Mouse (Mus musculus): ENCODE data around the gene Gm49373. TPM values are rescaled to one million over a fixed set of nuclear protein-coding genes. Genes with fewer than 3 reads are reported as not detected.
A peak's percentile ranks its signal among the peaks of the same experiment; 100 is the strongest.

Gene Gm49373
- polyA plus RNA-seq, 1 experiment from 2014 or later = 0.18 TPM

GRCm38 (mm10) chr9:21016331-21017176, 56.3 kb downstream of the Gm49373 start:
- H3K36me3 ChIP-seq (ENCODE audit: control insufficient read depth, insufficient read depth) = no peaks in the 10 kb centered on the region
- H3K27ac ChIP-seq (ENCODE audit: low read length) = no peak overlapping the region
- H3K27me3 ChIP-seq (ENCODE audit: control insufficient read depth, insufficient read depth, low read depth, low read length) = peaks cover 41% of the 10 kb centered on the region
- peaks cover 25% of the 10 kb centered on the region for H3K4me1 ChIP-seq (ENCODE audit: control insufficient read depth, low read depth, low read length)
- H3K9me3 ChIP-seq (replicated peaks; ENCODE audit: control insufficient read depth, low read length) = no peaks in the 10 kb centered on the region
- no peak for ATAC-seq (ENCODE audit: low read depth)
- H3K4me2 ChIP-seq (ENCODE audit: low read depth, low read length) = peak overlapping the region; percentile 67
- WGBS (ENCODE audit: insufficient replicate concordance) = 3% methylated on average over 17 of the region's 17 CpGs
- no peak overlapping the region; the same call in 1 of the 2 replicates for H3K9ac ChIP-seq (ENCODE audit: low read depth, low read length)
- peak overlapping the region; percentile 58 for H3K4me3 ChIP-seq (ENCODE audit: low read depth, low read length)

GRCm38 (mm10) chr9:21015571-21016130, 57.2 kb downstream of the Gm49373 start, which contains the start of gene Icam1:
Gene Icam1 (plus strand): TSS chr9:21015985.
- Histone ChIP-seq H3K36me3 (ENCODE audit: control insufficient read depth, insufficient read depth) (no peaks in the 10 kb centered on the region), H3K27me3 (ENCODE audit: control insufficient read depth, insufficient read depth, low read depth, low read length) (peaks cover 41% of the 10 kb centered on the region), H3K4me1 (ENCODE audit: control insufficient read depth, low read depth, low read length) (peaks cover 27% of the 10 kb centered on the region), H3K9ac (ENCODE audit: low read depth, low read length) (peak within 1 kb of the TSS; percentile 35), H3K9me3 (replicated peaks; ENCODE audit: control insufficient read depth, low read length) (no peaks in the 10 kb centered on the region), H3K4me2 (ENCODE audit: low read depth, low read length) (peak within 1 kb of the TSS; percentile 67), H3K4me3 (ENCODE audit: low read depth, low read length) (peak within 1 kb of the TSS; percentile 58), H3K27ac (ENCODE audit: low read length) (peak within 1 kb of the TSS; percentile 33)
- peak; percentile 80 for ATAC-seq (ENCODE audit: low read depth)
- WGBS (ENCODE audit: insufficient replicate concordance) = under 1% methylated on average over 30 of the region's 30 CpGs

DNA sequence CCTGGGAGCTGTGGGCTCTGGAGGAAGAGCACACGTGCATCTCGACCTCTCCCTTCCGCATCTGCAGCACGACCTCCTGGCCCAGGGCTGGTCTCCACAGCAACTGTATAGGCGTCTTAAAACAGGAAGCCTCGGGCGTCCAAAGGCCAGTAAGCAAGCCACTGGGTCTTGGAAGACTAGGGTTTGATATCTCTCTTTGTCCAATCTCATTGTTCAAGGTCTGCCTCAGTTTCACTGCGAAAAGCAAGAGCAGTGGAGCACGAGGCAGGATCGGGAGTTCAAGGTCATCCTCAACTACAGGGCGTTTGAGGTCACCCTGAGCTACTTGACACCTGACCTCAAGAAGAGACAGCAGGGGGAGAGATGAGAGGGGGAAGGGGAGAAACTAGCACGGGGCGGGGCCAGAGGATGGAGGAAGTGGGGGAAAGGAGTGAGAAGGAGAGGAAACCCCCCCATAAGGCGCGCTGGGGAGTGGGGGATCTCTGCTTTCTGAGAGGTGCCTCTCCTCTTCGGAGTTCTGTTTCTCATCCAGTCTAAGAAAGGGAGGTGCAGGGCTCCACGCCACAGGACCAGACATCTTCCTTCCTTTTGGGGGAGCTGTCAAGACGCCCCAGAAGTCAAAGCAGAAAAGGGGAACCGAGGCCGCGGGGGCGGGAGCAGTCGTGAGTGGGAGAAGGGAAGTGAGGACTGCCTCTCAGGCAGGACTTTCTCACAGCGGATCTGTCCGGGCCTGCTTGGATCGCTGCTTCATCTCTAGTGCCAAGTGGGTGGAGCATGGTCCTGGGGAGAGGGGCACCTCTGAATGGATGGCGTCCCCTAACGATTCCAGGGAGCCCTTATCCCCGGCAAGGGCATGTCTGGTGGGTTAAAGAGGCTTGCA, 58.0 kb downstream of the Gm49373 start:
- peak; percentile 25; the same call in 1 of the 2 replicates for ATAC-seq (ENCODE audit: low read depth)
- no peaks in the 10 kb centered on the region for H3K36me3 ChIP-seq (ENCODE audit: control insufficient read depth, insufficient read depth)
- H3K27me3 ChIP-seq (ENCODE audit: control insufficient read depth, insufficient read depth, low read depth, low read length) = peaks cover 41% of the 10 kb centered on the region
- H3K9ac ChIP-seq (ENCODE audit: low read depth, low read length) = peak overlapping the region; percentile 33
- H3K4me3 ChIP-seq (ENCODE audit: low read depth, low read length) = peak overlapping the region; percentile 58
- peaks cover 30% of the 10 kb centered on the region for H3K4me1 ChIP-seq (ENCODE audit: control insufficient read depth, low read depth, low read length)
- WGBS (ENCODE audit: insufficient replicate concordance) = 2% methylated on average over 29 of the region's 29 CpGs
- peak overlapping the region; percentile 67 for H3K4me2 ChIP-seq (ENCODE audit: low read depth, low read length)
- peak overlapping the region; percentile 17; the same call in 1 of the 2 replicates for H3K27ac ChIP-seq (ENCODE audit: low read length)
- H3K9me3 ChIP-seq (replicated peaks; ENCODE audit: control insufficient read depth, low read length) = no peaks in the 10 kb centered on the region

MicroRNAs within 50 kb of the gene (microRNA counts, 519-probe panel; counts per million panel counts)
- microRNA mmu-miR-1900 = 2,861 counts per million, percentile 78 among the panel's probes with 10 or more counts

Small RNAs within 50 kb of the gene (microRNA-seq; reads per million reads assigned to microRNA genes)
- gene Mir1900 = not detected
- gene Mir7082 = not detected

Other genes starting within 250 kb of the Gm49373 start
- 4.4 and 6.7 TPM in 2 replicates for gene A230050P20Rik, start 204.5 kb downstream of the Gm49373 start, polyA plus RNA-seq (2015; fragmentation: Nextera tagmentation; extraction: Ambion mirVana)
- 8.8 and 10.0 TPM in 2 replicates for gene Angptl6, start 193.4 kb downstream of the Gm49373 start, polyA plus RNA-seq (2015; fragmentation: Nextera tagmentation; extraction: Ambion mirVana)
- 42.9 and 46.2 TPM in 2 replicates for gene Ppan, start 184.9 kb downstream of the Gm49373 start, polyA plus RNA-seq (2015; fragmentation: Nextera tagmentation; extraction: Ambion mirVana)
- gene Eif3g, start 174.5 kb downstream of the Gm49373 start, polyA plus RNA-seq (2015; fragmentation: Nextera tagmentation; extraction: Ambion mirVana) = 149 and 161 TPM in 2 replicates
- 53.4 and 55.7 TPM in 2 replicates for gene Dnmt1, start 113.2 kb downstream of the Gm49373 start, polyA plus RNA-seq (2015; fragmentation: Nextera tagmentation; extraction: Ambion mirVana)
- gene S1pr2, start 96.3 kb downstream of the Gm49373 start, polyA plus RNA-seq (2015; fragmentation: Nextera tagmentation; extraction: Ambion mirVana) = 3.1 and 3.5 TPM in 2 replicates
- gene Mrpl4, start 70.4 kb downstream of the Gm49373 start, polyA plus RNA-seq (2015; fragmentation: Nextera tagmentation; extraction: Ambion mirVana) = 58.0 and 59.8 TPM in 2 replicates
- 10.6 and 11.9 TPM in 2 replicates for gene Icam1, start 57.1 kb downstream of the Gm49373 start, polyA plus RNA-seq (2015; fragmentation: Nextera tagmentation; extraction: Ambion mirVana)
- 172 and 184 TPM in 2 replicates for gene Icam4, start 43.7 kb downstream of the Gm49373 start, polyA plus RNA-seq (2015; fragmentation: Nextera tagmentation; extraction: Ambion mirVana)
- gene Icam5, start 41.0 kb downstream of the Gm49373 start, polyA plus RNA-seq (2015; fragmentation: Nextera tagmentation; extraction: Ambion mirVana) = 0.26 and 0.30 TPM in 2 replicates
- 0.43 TPM in 1 of 2 replicates, not detected in the other for gene Zglp1, start 6.0 kb downstream of the Gm49373 start, polyA plus RNA-seq (2015; fragmentation: Nextera tagmentation; extraction: Ambion mirVana)
- 26.5 and 26.6 TPM in 2 replicates for gene Fdx1l, start 518 bp upstream of the Gm49373 start, polyA plus RNA-seq (2015; fragmentation: Nextera tagmentation; extraction: Ambion mirVana)
- 0.85 and 1.6 TPM in 2 replicates for gene Gm38431, start 18.9 kb upstream of the Gm49373 start, polyA plus RNA-seq (2015; fragmentation: Nextera tagmentation; extraction: Ambion mirVana)
- gene Raver1, start 18.9 kb upstream of the Gm49373 start, polyA plus RNA-seq (2015; fragmentation: Nextera tagmentation; extraction: Ambion mirVana) = 17.6 and 19.8 TPM in 2 replicates
- gene Tyk2, start 58.1 kb upstream of the Gm49373 start, polyA plus RNA-seq (2015; fragmentation: Nextera tagmentation; extraction: Ambion mirVana) = 8.0 and 8.9 TPM in 2 replicates
- gene Cdc37, start 76.9 kb upstream of the Gm49373 start, polyA plus RNA-seq (2015; fragmentation: Nextera tagmentation; extraction: Ambion mirVana) = 104 and 106 TPM in 2 replicates
- gene Pde4a, start 92.6 kb upstream of the Gm49373 start, polyA plus RNA-seq (2015; fragmentation: Nextera tagmentation; extraction: Ambion mirVana) = 1.6 and 1.9 TPM in 2 replicates
- 26.2 and 27.7 TPM in 2 replicates for gene Keap1, start 166.3 kb upstream of the Gm49373 start, polyA plus RNA-seq (2015; fragmentation: Nextera tagmentation; extraction: Ambion mirVana)
- gene S1pr5, start 175.3 kb upstream of the Gm49373 start, polyA plus RNA-seq (2015; fragmentation: Nextera tagmentation; extraction: Ambion mirVana) = 0.13 and 0.14 TPM in 2 replicates
- 90.4 and 95.3 TPM in 2 replicates for gene Atg4d, start 192.2 kb upstream of the Gm49373 start, polyA plus RNA-seq (2015; fragmentation: Nextera tagmentation; extraction: Ambion mirVana)
- 5.5 and 8.1 TPM in 2 replicates for gene Kri1, start 214.9 kb upstream of the Gm49373 start, polyA plus RNA-seq (2015; fragmentation: Nextera tagmentation; extraction: Ambion mirVana)
- 120 and 128 TPM in 2 replicates for gene Cdkn2d, start 218.3 kb upstream of the Gm49373 start, polyA plus RNA-seq (2015; fragmentation: Nextera tagmentation; extraction: Ambion mirVana)
- gene Ap1m2, start 239.2 kb upstream of the Gm49373 start, polyA plus RNA-seq (2015; fragmentation: Nextera tagmentation; extraction: Ambion mirVana) = 0.08 and 1.1 TPM in 2 replicates
- 16.9 TPM in 2 replicates for gene Slc44a2, start 247.6 kb upstream of the Gm49373 start, polyA plus RNA-seq (2015; fragmentation: Nextera tagmentation; extraction: Ambion mirVana)